In the genomic region with DNA sequence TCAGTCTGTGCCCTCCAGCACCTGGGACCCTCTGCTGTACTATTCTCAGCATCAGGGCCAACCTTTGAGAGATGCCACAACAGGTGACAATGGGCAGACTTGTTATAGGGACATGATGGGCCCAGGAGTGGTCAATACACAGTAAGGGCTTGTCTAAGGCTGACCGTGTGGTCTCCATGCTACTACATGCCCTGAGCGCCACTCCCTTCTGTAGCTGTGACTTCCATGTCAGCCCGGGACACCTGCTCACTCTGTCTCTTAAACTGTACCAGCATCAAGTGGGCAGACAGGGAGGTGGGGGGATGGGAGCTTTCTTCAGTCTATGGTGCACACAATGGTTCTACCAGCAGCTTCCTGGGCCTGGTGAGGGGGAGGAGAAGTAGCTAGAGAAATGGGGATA, we compare ENCODE assay signal across 24 mouse cellular contexts. TPM values are rescaled to one million over a fixed set of nuclear protein-coding genes. Genes with fewer than 3 reads are reported as not detected.
"Had no signal": no experiment of that assay in that cellular context is flagged by ENCODE, and none has a peak within 500 bp of the region (broad histone marks: within the 10 kb centered on the region; RNA-seq: fewer than 3 reads in every experiment).

No protein-coding gene starts in this region.

- H3K27ac ChIP-seq: left cerebral cortex, adult 2 months; liver, embryonic 12.5 days; lung, embryonic 15.5 days; midbrain, embryonic 10.5 days; neural tube, embryonic 13.5 days had no signal

- H3K4me1 ChIP-seq: lung, embryonic 15.5 days had no signal

- H3K27me3 ChIP-seq: lung, embryonic 15.5 days; neural tube, embryonic 13.5 days had no signal

- H3K9ac ChIP-seq: liver, embryonic 12.5 days; liver, embryonic 15.5 days; lung, embryonic 15.5 days had no signal

- H3K4me2 ChIP-seq: liver, embryonic 12.5 days; liver, embryonic 15.5 days; lung, embryonic 15.5 days; neural tube, embryonic 13.5 days had no signal

- H3K4me3 ChIP-seq: left cerebral cortex, adult 2 months; liver, embryonic 12.5 days; liver, embryonic 15.5 days; lung, embryonic 15.5 days; megakaryocyte, embryonic 14.5 days; midbrain, embryonic 10.5 days; myocyte; neural tube, embryonic 13.5 days had no signal

- ATAC-seq: inflammation-experienced regulatory T-cells, adult 6 months; liver, embryonic 12.5 days had no signal

- H3K9me3 ChIP-seq: liver, embryonic 12.5 days; liver, embryonic 15.5 days; lung, embryonic 15.5 days; megakaryocyte, embryonic 14.5 days; midbrain, embryonic 10.5 days; neural tube, embryonic 13.5 days had no signal

- H3K36me3 ChIP-seq: liver, embryonic 12.5 days; liver, embryonic 15.5 days; lung, embryonic 15.5 days; midbrain, embryonic 10.5 days; neural tube, embryonic 13.5 days had no signal

- DNase-seq: kidney, adult 11 months; layer of hippocampus, postnatal 36 days; lung, adult 18-20 months; lung, postnatal 10 days; right cerebral cortex, postnatal 25 days; spleen, adult 18-20 months; thymus, adult 2 months; thymus, postnatal 14 days; thymus, postnatal 4 days had no signal

RNA-seq across cellular contexts. Expression of gene 9130409I23Rik, which starts 49.8 kb away (rescaled TPM):
- total RNA-seq: layer of hippocampus, postnatal 10 days; layer of hippocampus, postnatal 36 days; left cerebral cortex, adult 2 months; left cerebral cortex, postnatal 10 days; left cerebral cortex, postnatal 36 days; neutrophil, adult 5-6 weeks had no signal
- polyA plus RNA-seq: inflammation-experienced regulatory T-cells, adult 6 months; limb, embryonic 14.5 days; lung, embryonic 15.5 days; midbrain, embryonic 10.5 days; midbrain, embryonic 14.5 days; myocyte; neural tube, embryonic 13.5 days had no signal
